8 mouse cellular contexts compared by ENCODE assay signal in the genomic region with DNA sequence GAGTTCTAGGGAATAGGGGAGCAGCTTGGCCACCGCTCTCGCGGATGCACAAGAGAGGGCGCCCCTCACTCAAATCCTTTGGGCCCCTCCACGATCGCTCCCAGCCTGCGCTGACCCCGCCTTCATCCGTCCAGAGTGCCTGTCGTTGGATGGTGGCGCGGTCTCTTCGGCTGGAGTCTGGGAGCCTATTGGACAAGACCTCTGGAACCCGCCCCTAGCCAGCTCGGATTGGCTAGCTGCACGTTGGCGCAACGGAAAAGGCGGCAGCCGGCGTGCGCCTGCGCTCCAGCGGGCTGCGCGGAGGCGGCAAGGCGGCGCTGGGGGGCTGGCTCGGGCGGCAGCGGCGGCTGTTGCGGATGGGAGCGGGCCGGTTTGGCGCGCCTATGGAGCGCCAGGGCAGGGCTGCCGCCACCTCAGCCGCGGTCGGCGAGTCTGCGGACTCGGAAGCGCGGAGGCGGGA. TPM values are rescaled to one million over a fixed set of nuclear protein-coding genes. Genes with fewer than 3 reads are reported as not detected.
DNase-seq lines count a peak whose midpoint lies in the region; ATAC-seq and TF ChIP-seq lines count a peak whose summit lies in the region.

TSS of gene Pank2 (plus strand) at position 283 of the 460 bp plus-strand sequence.

- H3K9me3 ChIP-seq in E14TG2a.4 (ENCODE audit: low read length) = no peaks in the 10 kb centered on the region
- H3K9me3 ChIP-seq in forebrain, embryonic 12.5 days = no peaks in the 10 kb centered on the region
- no peaks in the 10 kb centered on the region for H3K9me3 ChIP-seq in heart, postnatal 0 days (replicated peaks; ENCODE audit: control insufficient read depth, low read length)
- no peaks in the 10 kb centered on the region for H3K9me3 ChIP-seq in liver, embryonic 16.5 days (replicated peaks; ENCODE audit: control insufficient read depth, low read length)
- no peaks in the 10 kb centered on the region for H3K9me3 ChIP-seq in neural tube, embryonic 13.5 days

- H3K4me2 ChIP-seq in forebrain, embryonic 12.5 days = peak within 1 kb of the TSS; percentile 76
- H3K4me2 ChIP-seq in heart, postnatal 0 days (ENCODE audit: low read depth, low read length) = peak within 1 kb of the TSS; percentile 86
- H3K4me2 ChIP-seq in liver, embryonic 16.5 days (ENCODE audit: low read depth, low read length) = peak within 1 kb of the TSS; percentile 89
- H3K4me2 ChIP-seq in neural tube, embryonic 13.5 days = peak within 1 kb of the TSS; percentile 72

- under 1% methylated on average over 36 of the region's 49 CpGs for WGBS in forebrain, embryonic 12.5 days
- under 1% methylated on average over 49 of the region's 49 CpGs for WGBS in heart, postnatal 0 days
- WGBS in liver, embryonic 16.5 days (ENCODE audit: insufficient replicate concordance) = under 1% methylated on average over 41 of the region's 49 CpGs
- under 1% methylated on average over 48 of the region's 49 CpGs for WGBS in neural tube, embryonic 13.5 days

- H3K27ac ChIP-seq in forebrain, embryonic 12.5 days = peak within 1 kb of the TSS; percentile 100
- peak within 1 kb of the TSS; percentile 99 for H3K27ac ChIP-seq in heart, postnatal 0 days (ENCODE audit: low read depth)
- H3K27ac ChIP-seq in liver, embryonic 16.5 days (ENCODE audit: low read length) = peak within 1 kb of the TSS; percentile 98
- peak within 1 kb of the TSS; percentile 99 for H3K27ac ChIP-seq in neural tube, embryonic 13.5 days (replicated peaks)
- H3K27ac ChIP-seq in testis, adult 2 months (ENCODE audit: control insufficient read depth, insufficient read depth, low read depth, low read length) = peak within 1 kb of the TSS; percentile 92

- peak; percentile 95 for DNase-seq in c-Kit-positive CD71-positive TER-119-positive erythroid progenitor cells, embryonic 14.5 days (ENCODE audit: low spot score)
- DNase-seq in heart, postnatal 0 days (ENCODE audit: low spot score) = peak; percentile 98
- peak; percentile 98 to 99 for DNase-seq in kidney, postnatal 4 days

- H3K4me1 ChIP-seq in E14TG2a.4 (replicated peaks; ENCODE audit: low read depth, low read length) = peaks cover 45% of the 10 kb centered on the region
- H3K4me1 ChIP-seq in forebrain, embryonic 12.5 days = peaks cover 34% of the 10 kb centered on the region
- peaks cover 26% of the 10 kb centered on the region for H3K4me1 ChIP-seq in heart, postnatal 0 days (ENCODE audit: control insufficient read depth, insufficient read depth)
- H3K4me1 ChIP-seq in liver, embryonic 16.5 days (ENCODE audit: control insufficient read depth, low read depth, low read length) = peaks cover 51% of the 10 kb centered on the region
- H3K4me1 ChIP-seq in neural tube, embryonic 13.5 days (replicated peaks) = peaks cover 48% of the 10 kb centered on the region
- H3K4me1 ChIP-seq in testis, adult 2 months (ENCODE audit: control insufficient read depth, insufficient read depth, low read length) = peaks cover 9% of the 10 kb centered on the region

- no peaks in the 10 kb centered on the region for H3K27me3 ChIP-seq in E14TG2a.4 (ENCODE audit: insufficient read depth, low read length)
- H3K27me3 ChIP-seq in forebrain, embryonic 12.5 days = no peaks in the 10 kb centered on the region
- no peaks in the 10 kb centered on the region for H3K27me3 ChIP-seq in heart, postnatal 0 days (ENCODE audit: control insufficient read depth, insufficient read depth, low read length)
- no peaks in the 10 kb centered on the region for H3K27me3 ChIP-seq in liver, embryonic 16.5 days (ENCODE audit: control insufficient read depth, insufficient read depth, low read depth, low read length)
- no peaks in the 10 kb centered on the region for H3K27me3 ChIP-seq in neural tube, embryonic 13.5 days
- H3K27me3 ChIP-seq in testis, adult 2 months (ENCODE audit: control insufficient read depth, insufficient read depth, low read length) = no peaks in the 10 kb centered on the region

- H3K36me3 ChIP-seq in E14TG2a.4 (ENCODE audit: insufficient read depth, low read length) = peaks cover 20% of the 10 kb centered on the region
- H3K36me3 ChIP-seq in forebrain, embryonic 12.5 days (replicated peaks) = no peaks in the 10 kb centered on the region
- H3K36me3 ChIP-seq in heart, postnatal 0 days (replicated peaks; ENCODE audit: control insufficient read depth, insufficient read depth, low read length) = no peaks in the 10 kb centered on the region
- 0 out of 2 replicates have a peak, but pooled peaks cover 2% of the 10 kb centered on the region for H3K36me3 ChIP-seq in liver, embryonic 16.5 days (ENCODE audit: control insufficient read depth, insufficient read depth)
- no peaks in the 10 kb centered on the region for H3K36me3 ChIP-seq in neural tube, embryonic 13.5 days
- no peaks in the 10 kb centered on the region for H3K36me3 ChIP-seq in testis, adult 2 months (ENCODE audit: control insufficient read depth, insufficient read depth, low read length)

- H3K4me3 ChIP-seq in E14TG2a.4 (replicated peaks; ENCODE audit: low read length) = peak within 1 kb of the TSS; percentile 92
- peak within 1 kb of the TSS; percentile 93 for H3K4me3 ChIP-seq in forebrain, embryonic 12.5 days (replicated peaks)
- peak within 1 kb of the TSS; percentile 80 for H3K4me3 ChIP-seq in heart, postnatal 0 days (ENCODE audit: low read depth, low read length)
- H3K4me3 ChIP-seq in liver, embryonic 16.5 days (ENCODE audit: low read depth, low read length) = peak within 1 kb of the TSS; percentile 62
- peak within 1 kb of the TSS; percentile 76 for H3K4me3 ChIP-seq in neural tube, embryonic 13.5 days
- H3K4me3 ChIP-seq in testis, adult 2 months (ENCODE audit: control insufficient read depth, low read depth, low read length) = peak within 1 kb of the TSS; percentile 92

- no peak for TF ChIP-seq EP300 in heart, postnatal 0 days (IDR thresholded peaks at IDR 0.05; ENCODE audit: low read depth)

- no peak for TF ChIP-seq CTCF in E14TG2a.4 (conservative IDR thresholded peaks at IDR 0.05; ENCODE audit: low read length)
- no peak; the same call in 1 of the 2 replicates for TF ChIP-seq CTCF in heart, postnatal 0 days (IDR thresholded peaks at IDR 0.05; ENCODE audit: low read depth)
- TF ChIP-seq CTCF in testis, adult 2 months (IDR thresholded peaks at IDR 0.05; ENCODE audit: control insufficient read depth, insufficient read depth, insufficient replicate concordance, low read depth, low read length) = no peak

- H3K9ac ChIP-seq in forebrain, embryonic 12.5 days = peak within 1 kb of the TSS; percentile 94
- H3K9ac ChIP-seq in heart, postnatal 0 days (replicated peaks; ENCODE audit: low read depth, low read length) = peak within 1 kb of the TSS; percentile 82
- H3K9ac ChIP-seq in liver, embryonic 16.5 days (ENCODE audit: low read depth, low read length) = peak within 1 kb of the TSS; percentile 91
- peak within 1 kb of the TSS; percentile 97 for H3K9ac ChIP-seq in neural tube, embryonic 13.5 days

- peak; percentile 95 for TF ChIP-seq POLR2A in testis, adult 2 months (IDR thresholded peaks at IDR 0.05; ENCODE audit: control insufficient read depth, low read depth, low read length)

- peak; percentile 100 for ATAC-seq in forebrain, embryonic 12.5 days (ENCODE audit: low FRiP score)
- peak; percentile 98 for ATAC-seq in heart, postnatal 0 days (ENCODE audit: insufficient read depth, low read depth)
- ATAC-seq in liver, embryonic 16.5 days (ENCODE audit: low read depth) = peak; percentile 94
- ATAC-seq in neural tube, embryonic 13.5 days (ENCODE audit: low read depth) = peak; percentile 100

RNA-seq across cellular contexts. Expression of gene Pank2, which starts in this region (rescaled TPM):
- polyA plus RNA-seq in forebrain, embryonic 12.5 days (2016; fragmentation: Nextera tagmentation; extraction: Ambion mirVana) = 58.5 and 70.4 TPM in 2 replicates
- total RNA-seq in heart, postnatal 0 days (2014; rRNA removed; ENCODE audit: low replicate concordance) = 9.6 and 44.3 TPM in 2 replicates
- polyA plus RNA-seq in heart, postnatal 0 days (2015; fragmentation: Nextera tagmentation; extraction: Ambion mirVana) = 18.1 and 19.2 TPM in 2 replicates
- polyA plus RNA-seq in liver, embryonic 16.5 days (2015; fragmentation: Nextera tagmentation; extraction: Ambion mirVana) = 15.6 and 16.9 TPM in 2 replicates
- polyA plus RNA-seq in neural tube, embryonic 13.5 days (2015; fragmentation: Nextera tagmentation; extraction: Ambion mirVana) = 30.5 and 35.6 TPM in 2 replicates
- polyA plus RNA-seq in testis, adult 2 months (2012; rRNA removed) = 19.7 and 20.8 TPM in 2 replicates

Comparison
In these comparisons a context has a peak if more than half of its experiments do, and no peak if none do; other contexts are left out.
1. Peak in every context shown above with its lines: DNase-seq, ATAC-seq, H3K4me3 ChIP-seq and H3K27ac ChIP-seq.